Comparison of ENCODE assay signal across 10 mouse cellular contexts in genomic region chr3:68935498-68935897, GRCm38 (mm10).
A peak's percentile ranks its signal among the peaks of the same experiment; 100 is the strongest.
DNase-seq lines count a peak whose midpoint lies in the region; ATAC-seq and TF ChIP-seq lines count a peak whose summit lies in the region.
"Had no signal": no experiment of that assay in that cellular context is flagged by ENCODE, and none has a peak within 500 bp of the region (broad histone marks: within the 10 kb centered on the region; RNA-seq: fewer than 3 reads in every experiment).

No protein-coding gene starts in this region.

- no peak overlapping the region for H3K4me2 ChIP-seq in CH12.LX (ENCODE audit: insufficient read depth, low read depth, poor library complexity, severe bottlenecking)
- H3K4me2 ChIP-seq: embryonic facial prominence, embryonic 12.5 days had no signal

- no peaks in the 10 kb centered on the region for H3K27me3 ChIP-seq in CH12.LX (replicated peaks)
- H3K27me3 ChIP-seq: embryonic facial prominence, embryonic 12.5 days had no signal

- in situ Hi-C loops in CH12.LX (cut with MboI; ENCODE audit: low pct_ligation_motif_present, low pct_unique_long_range_greater_than_20kb, low sequenced_read_pairs) = no loop called here

- peak; percentile 52 to 59 for DNase-seq in kidney, postnatal 4 days
- no peak for DNase-seq in kidney, adult 11 months
- peak; percentile 45 for DNase-seq in CH12.LX (ENCODE audit: extremely low read depth)
- peak; percentile 63 for DNase-seq in WW6 (ENCODE audit: low read depth, low spot score)
- DNase-seq in retina, embryonic 14.5 days (ENCODE audit: low spot score) = peak; percentile 31
- no peak for DNase-seq in cerebellum, adult 9-11 months
- DNase-seq: heart, postnatal 36 days had no signal

- no peak for ATAC-seq in megakaryocyte, adult 5-6 weeks (ENCODE audit: poor library complexity, severe bottlenecking)

- no peak overlapping the region for H3K27ac ChIP-seq in CH12.LX (ENCODE audit: insufficient read depth, low read depth)
- H3K27ac ChIP-seq: embryonic facial prominence, embryonic 12.5 days; macrophage had no signal

- TF ChIP-seq POLR2A in CH12.LX (IDR thresholded peaks at IDR 0.05; ENCODE audit: low read depth, low read length) = no peak

- H3K4me3 ChIP-seq in CH12.LX (replicated peaks in 1 of 3; ENCODE audit: low read depth in 2 of 3, low read length in 2 of 3, poor library complexity in 1 of 3) = no peak overlapping the region
- H3K4me3 ChIP-seq: embryonic facial prominence, embryonic 12.5 days had no signal

- H3K79me2 ChIP-seq in CH12.LX (replicated peaks; ENCODE audit: control insufficient read depth, extremely low read depth, insufficient read depth, poor library complexity, severe bottlenecking) = no peaks in the 10 kb centered on the region

- peak; percentile 67 to 95 for TF ChIP-seq CTCF in CH12.LX (conservative IDR thresholded peaks at IDR 0.05 in 1 of 2, IDR thresholded peaks at IDR 0.05 in 1 of 2; ENCODE audit: low read depth in 2 of 2, low read length in 2 of 2)

- dilution Hi-C loops in CH12.LX (cut with MboI; ENCODE audit: extremely low pct_ligation_motif_present, extremely low pct_unique_long_range_greater_than_20kb, low sequenced_read_pairs) = no loop called here

- peaks cover 12 to 26% of the 10 kb centered on the region in 2 experiments; a peak in 3 of 4 replicates for H3K4me1 ChIP-seq in CH12.LX (ENCODE audit: control insufficient read depth in 1 of 2, insufficient read depth in 2 of 2)
- H3K4me1 ChIP-seq: embryonic facial prominence, embryonic 12.5 days had no signal

- no peak for TF ChIP-seq EP300 in CH12.LX (IDR thresholded peaks at IDR 0.05; ENCODE audit: low read length)

- H3K9me3 ChIP-seq in CH12.LX (replicated peaks; ENCODE audit: low read length) = peaks cover 2% of the 10 kb centered on the region
- H3K9me3 ChIP-seq: embryonic facial prominence, embryonic 12.5 days had no signal

- H3K36me3 ChIP-seq in CH12.LX (replicated peaks in 1 of 2; ENCODE audit: control insufficient read depth in 1 of 2, insufficient read depth in 1 of 2, low read length in 1 of 2) = peaks cover 8 to 34% of the 10 kb centered on the region in 2 experiments

- H3K9ac ChIP-seq in CH12.LX (ENCODE audit: insufficient read depth, low read depth) = no peak overlapping the region
- H3K9ac ChIP-seq: embryonic facial prominence, embryonic 12.5 days had no signal

- TF ChIP-seq RAD21 in CH12.LX (IDR thresholded peaks at IDR 0.05; ENCODE audit: low read depth, low read length) = peak; percentile 25

TF ChIP-seq in CH12.LX, 34 proteins besides CTCF, POLR2A, EP300 and RAD21:
- TF ChIP-seq ZMIZ1 (IDR thresholded peaks at IDR 0.05; ENCODE audit: low read depth, low read length) (no peak), SMC3 (IDR thresholded peaks at IDR 0.05; ENCODE audit: low read depth, low read length) (peak; percentile 37)

Comparison
In these comparisons a context has a peak if more than half of its experiments do, and no peak if none do; other contexts are left out.
1. DNase-seq: peak in kidney, postnatal 4 days (2 of 2), CH12.LX (single experiment), WW6 (single experiment) and retina, embryonic 14.5 days (single experiment); none in kidney, adult 11 months (single experiment) and cerebellum, adult 9-11 months (single experiment).